Mouse (Mus musculus) midbrain, embryonic 11.5 days (tissue): ENCODE results near the gene Plcxd1. TPM values are rescaled to one million over a fixed set of nuclear protein-coding genes. Genes with fewer than 3 reads are reported as not detected.
A peak's percentile ranks its signal among the peaks of the same experiment; 100 is the strongest.
"Not testable (repeated sequence)": the region's sequence is repeated elsewhere in the genome, so short reads cannot be mapped to it uniquely, and the experiment has no call there.

Experiments used
- ATAC-seq: fragments of 200-750 bp; cut with Nextera tagmentation; 2 replicates; pipeline ENCODE4 v1.8.0; 2017; ENCODE audit warnings: moderate TSS enrichment, moderate library complexity; ENCODE audit not compliant: low FRiP score
- DNase-seq: peaks from one replicate; pipeline ENCODE4 v3.0.0; 2015; ENCODE audit warnings: low spot score; ENCODE audit errors: missing footprints
- H3K27ac ChIP-seq: fragments of 300-500 bp; sonication (generic); 2 replicates; pipeline ENCODE4 v1.5.1; 2014; ENCODE audit warnings: low read depth, low read length
- H3K27me3 ChIP-seq: fragments of 300-500 bp; sonication (generic); 2 replicates; pipeline ENCODE4 v1.6.1; 2014; ENCODE audit warnings: mild to moderate bottlenecking, low read length, moderate library complexity, mixed read lengths; ENCODE audit not compliant: control insufficient read depth, insufficient read depth
- H3K36me3 ChIP-seq: fragments of 300-500 bp; sonication (generic); 2 replicates; pipeline ENCODE4 v1.6.1; 2014; ENCODE audit warnings: mild to moderate bottlenecking, low read length, moderate library complexity, mixed read lengths; ENCODE audit not compliant: control insufficient read depth, insufficient read depth
- H3K4me1 ChIP-seq: fragments of 300-500 bp; sonication (generic); 2 replicates; pipeline ENCODE4 v1.6.1; 2014; ENCODE audit warnings: low read length; ENCODE audit not compliant: control insufficient read depth, insufficient read depth
- H3K4me2 ChIP-seq: fragments of 300-500 bp; sonication (generic); 2 replicates; pipeline ENCODE4 v1.6.1; 2014; ENCODE audit warnings: mild to moderate bottlenecking, moderate library complexity
- H3K4me3 ChIP-seq: fragments of 300-500 bp; sonication (generic); 2 replicates; pipeline ENCODE4 v1.5.1; 2014; ENCODE audit warnings: low read depth, low read length
- H3K9ac ChIP-seq: fragments of 300-500 bp; sonication (generic); 2 replicates; pipeline ENCODE4 v1.6.1; 2014; ENCODE audit warnings: low read length
- H3K9me3 ChIP-seq: fragments of 300-500 bp; sonication (generic); 2 replicates; pipeline ENCODE4 v1.6.1; 2016; ENCODE audit warnings: low read length; ENCODE audit not compliant: control insufficient read depth
- WGBS: fragments of 180-500 bp; shearing (Covaris S2); extraction: QIAGEN DNeasy Blood & Tissue Kit; methylation state at CpG from one replicate; pipeline ENCODE4 v1.1.7; 2014; 5-methylcytosine and 5-hydroxymethylcytosine counted together
- polyA plus RNA-seq: library from polyadenylated mRNA; unstranded; fragments of >200 nt; fragmentation: Nextera tagmentation; extraction: Ambion mirVana; gene quantifications from 2 replicates; pipeline ENCODE4 v1.2.1, GENCODE M21; 2014

The Plcxd1 gene
- polyA plus RNA-seq, 1 experiment from 2014 or later, result 0.41 TPM

GRCm38 (mm10) chr5:110106140-110106871, 6.5 kb downstream of the Plcxd1 start:
- H3K27me3 ChIP-seq, result peaks cover under 1% of the 10 kb centered on the region; the same call in 1 of the 2 replicates
- peaks cover 26% of the 10 kb centered on the region; the same call in 1 of the 2 replicates for H3K36me3 ChIP-seq
- H3K9ac ChIP-seq, result peak overlapping the region; percentile 67; the same call in 1 of the 2 replicates
- peak overlapping the region; percentile 84 for H3K4me2 ChIP-seq
- ATAC-seq (no peak), DNase-seq (no peak)
- no peak overlapping the region for H3K27ac ChIP-seq
- H3K9me3 ChIP-seq, result no peaks in the 10 kb centered on the region
- H3K4me3 ChIP-seq, result peak overlapping the region; percentile 64
- peaks cover 16% of the 10 kb centered on the region for H3K4me1 ChIP-seq
- 95% methylated on average over 26 of the region's 26 CpGs for WGBS

DNA sequence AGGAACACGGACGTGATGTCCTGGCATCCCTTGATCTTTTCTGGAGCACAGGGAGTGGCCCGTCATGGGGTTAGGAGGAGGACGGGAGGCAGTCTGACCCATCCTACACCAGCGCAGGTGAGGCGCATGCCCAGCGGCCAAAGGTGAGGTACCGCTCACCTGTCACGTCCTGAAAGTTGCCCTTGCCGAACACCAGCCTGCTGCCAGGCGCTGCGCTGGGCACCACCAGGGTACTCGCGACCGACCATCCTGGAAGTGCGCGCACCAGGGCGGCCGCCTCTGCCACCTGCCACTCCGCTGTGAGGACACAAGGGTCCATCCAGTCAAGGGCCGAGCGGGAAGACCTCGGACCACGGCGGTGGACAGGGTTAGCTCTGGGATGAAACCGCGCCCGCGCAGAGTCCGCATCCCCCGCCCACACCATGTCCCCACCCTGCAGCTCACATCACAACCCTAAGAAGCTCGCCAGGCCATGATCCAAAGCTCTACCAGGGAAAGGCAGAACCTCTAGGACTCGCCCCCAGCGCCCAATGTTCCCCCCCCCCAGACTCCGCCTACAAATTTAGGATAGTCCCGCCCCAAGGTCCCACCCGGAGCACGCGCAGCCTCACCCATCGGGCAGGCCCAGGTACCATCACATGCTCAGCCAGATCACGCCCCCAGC, 7.3 kb downstream of the Plcxd1 start:
- Histone ChIP-seq H3K4me3 (peak overlapping the region; percentile 64), H3K4me1 (peaks cover 8% of the 10 kb centered on the region), H3K4me2 (peak overlapping the region; percentile 84), H3K27ac (peak overlapping the region; percentile 86; the same call in 1 of the 2 replicates), H3K27me3 (no peaks in the 10 kb centered on the region), H3K9me3 (no peaks in the 10 kb centered on the region), H3K36me3 (peaks cover 26% of the 10 kb centered on the region; the same call in 1 of the 2 replicates), H3K9ac (peak overlapping the region; percentile 67)
- 14% methylated on average over 41 of the region's 41 CpGs for WGBS
- no peak for DNase-seq
- peak; percentile 22 for ATAC-seq

DNA sequence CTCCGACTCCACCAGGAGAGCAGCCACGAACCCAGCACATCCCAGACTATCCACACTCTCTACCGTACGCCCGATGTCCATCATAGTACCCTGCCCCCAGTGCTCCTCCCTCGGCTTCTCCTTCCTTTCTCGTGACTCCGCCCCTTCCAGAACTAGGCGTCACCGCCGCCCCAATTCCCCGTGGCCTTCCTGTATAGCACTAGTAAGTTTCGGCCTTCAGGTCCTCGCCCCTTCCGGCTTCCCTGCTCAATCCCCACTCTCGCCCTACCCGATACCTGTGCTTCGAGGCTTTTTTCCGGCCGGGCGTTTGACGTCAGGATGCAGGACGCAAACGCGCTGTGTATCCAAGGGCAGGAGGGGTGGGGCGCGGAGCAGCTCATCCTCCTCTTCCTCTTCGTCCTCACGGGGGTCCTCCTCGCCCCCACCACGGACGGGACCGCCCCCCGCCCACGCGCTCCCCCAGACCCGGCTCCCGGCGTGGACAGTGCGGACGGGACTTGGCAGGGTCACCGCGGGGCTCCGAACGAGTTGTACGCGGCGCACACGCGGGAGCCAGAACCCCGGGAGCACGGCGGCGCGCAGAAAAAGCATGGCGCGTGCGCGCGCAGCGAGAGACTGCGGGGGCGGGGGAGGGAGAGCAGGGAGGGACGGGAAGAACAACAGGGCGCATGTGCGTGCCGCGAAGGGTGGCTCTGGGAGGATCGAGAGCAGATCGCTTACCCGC, 8.0 kb downstream of the Plcxd1 start, which contains the start of gene Gtpbp6:
Gene Gtpbp6, minus strand, starts transcription at position 617 of the 724 bp plus-strand sequence.
- H3K27ac ChIP-seq, result peak within 1 kb of the TSS; percentile 86
- H3K36me3 ChIP-seq, result peaks cover 25% of the 10 kb centered on the region; the same call in 1 of the 2 replicates
- no peaks in the 10 kb centered on the region for H3K27me3 ChIP-seq
- peak within 1 kb of the TSS; percentile 67 for H3K9ac ChIP-seq
- WGBS, result under 1% methylated on average over 69 of the region's 71 CpGs
- ATAC-seq (peak; percentile 86), DNase-seq (peak; percentile 99)
- H3K4me1 ChIP-seq, result peaks cover 7% of the 10 kb centered on the region; the same call in 1 of the 2 replicates
- peak within 1 kb of the TSS; percentile 84 for H3K4me2 ChIP-seq
- H3K9me3 ChIP-seq, result no peaks in the 10 kb centered on the region
- H3K4me3 ChIP-seq, result peak within 1 kb of the TSS; percentile 64

- Histone ChIP-seq H3K36me3 (peaks cover 20% of the 10 kb centered on the region; the same call in 1 of the 2 replicates), H3K4me2 (peak overlapping the region; percentile 84; the same call in 1 of the 2 replicates), H3K27me3 (no peaks in the 10 kb centered on the region), H3K9me3 (no peaks in the 10 kb centered on the region), H3K27ac (no peak overlapping the region; the same call in 1 of the 2 replicates), H3K4me1 (peaks cover 7% of the 10 kb centered on the region; the same call in 1 of the 2 replicates), H3K9ac (no peak overlapping the region; the same call in 1 of the 2 replicates), H3K4me3 (peak overlapping the region; percentile 64)
- ATAC-seq, result no peak
- WGBS, result 0% methylated on average over 7 of the region's 7 CpGs
- DNase-seq, result no peak
Measured at GRCm38 (mm10) chr5:110108305-110108628, 8.5 kb downstream of the Plcxd1 start.

DNA sequence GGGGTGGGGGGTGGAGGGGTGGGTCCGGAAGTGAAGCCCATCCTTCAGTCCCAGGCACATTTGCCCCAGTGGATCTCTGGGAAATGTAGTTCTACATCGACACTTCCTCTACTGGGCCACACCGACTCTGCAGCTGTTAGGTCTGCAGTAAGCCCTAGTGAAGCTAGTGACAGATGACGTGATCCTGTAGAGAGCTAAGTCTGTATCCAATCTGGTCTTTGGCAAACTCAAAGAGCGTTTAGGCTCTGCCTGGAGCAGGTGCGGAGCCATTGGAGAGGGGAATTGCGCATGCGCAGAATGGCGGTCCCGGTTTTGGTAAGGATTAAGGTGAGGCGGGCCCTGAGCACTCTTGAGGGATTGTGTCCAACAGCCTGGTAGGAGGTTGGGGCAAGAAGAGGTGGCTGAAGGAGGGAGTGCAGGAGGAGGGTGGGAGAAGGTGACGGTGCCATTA, 10.2 kb downstream of the Plcxd1 start, which contains the start of gene Zfp605:
Gene Zfp605, plus strand, starts transcription at position 102 of the 451 bp plus-strand sequence.
- DNase-seq (peak; percentile 99), ATAC-seq (peak; percentile 67)
- H3K4me2 ChIP-seq, result peak within 1 kb of the TSS; percentile 69
- H3K27me3 ChIP-seq, result no peaks in the 10 kb centered on the region
- 0% methylated on average over 12 of the region's 12 CpGs for WGBS
- peak within 1 kb of the TSS; percentile 61 for H3K4me3 ChIP-seq
- no peaks in the 10 kb centered on the region for H3K9me3 ChIP-seq
- H3K4me1 ChIP-seq, result peaks cover 7% of the 10 kb centered on the region; the same call in 1 of the 2 replicates
- H3K9ac ChIP-seq, result peak within 1 kb of the TSS; percentile 71
- H3K27ac ChIP-seq, result peak within 1 kb of the TSS; percentile 80
- H3K36me3 ChIP-seq, result peaks cover 4% of the 10 kb centered on the region; the same call in 1 of the 2 replicates

DNA sequence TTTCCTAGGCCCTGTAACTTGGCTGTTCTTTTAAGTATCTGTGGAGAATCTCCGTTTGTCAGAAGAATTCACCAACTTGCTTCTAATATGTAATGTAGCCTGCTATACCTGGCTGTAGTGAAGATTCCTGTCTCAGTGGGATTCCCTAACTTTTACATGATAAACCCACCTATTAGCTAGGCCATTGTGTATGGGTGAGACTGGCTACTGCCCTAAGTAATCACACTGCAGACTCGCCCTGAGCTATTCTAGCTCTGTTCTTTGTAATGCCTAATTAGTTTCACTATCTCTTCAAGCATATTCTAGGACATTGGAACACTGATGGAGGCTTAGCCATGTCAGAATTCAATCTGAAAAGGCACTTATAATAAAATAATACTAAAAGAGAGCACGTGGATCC, 22.6 kb downstream of the Plcxd1 start:
- H3K4me1 ChIP-seq, H3K27me3 ChIP-seq, DNase-seq, H3K36me3 ChIP-seq, H3K4me3 ChIP-seq, H3K27ac ChIP-seq, ATAC-seq, H3K4me2 ChIP-seq, H3K9me3 ChIP-seq, H3K9ac ChIP-seq: not testable (repeated sequence)
- WGBS, result 85% methylated on average over 3 of the region's 3 CpGs

DNA sequence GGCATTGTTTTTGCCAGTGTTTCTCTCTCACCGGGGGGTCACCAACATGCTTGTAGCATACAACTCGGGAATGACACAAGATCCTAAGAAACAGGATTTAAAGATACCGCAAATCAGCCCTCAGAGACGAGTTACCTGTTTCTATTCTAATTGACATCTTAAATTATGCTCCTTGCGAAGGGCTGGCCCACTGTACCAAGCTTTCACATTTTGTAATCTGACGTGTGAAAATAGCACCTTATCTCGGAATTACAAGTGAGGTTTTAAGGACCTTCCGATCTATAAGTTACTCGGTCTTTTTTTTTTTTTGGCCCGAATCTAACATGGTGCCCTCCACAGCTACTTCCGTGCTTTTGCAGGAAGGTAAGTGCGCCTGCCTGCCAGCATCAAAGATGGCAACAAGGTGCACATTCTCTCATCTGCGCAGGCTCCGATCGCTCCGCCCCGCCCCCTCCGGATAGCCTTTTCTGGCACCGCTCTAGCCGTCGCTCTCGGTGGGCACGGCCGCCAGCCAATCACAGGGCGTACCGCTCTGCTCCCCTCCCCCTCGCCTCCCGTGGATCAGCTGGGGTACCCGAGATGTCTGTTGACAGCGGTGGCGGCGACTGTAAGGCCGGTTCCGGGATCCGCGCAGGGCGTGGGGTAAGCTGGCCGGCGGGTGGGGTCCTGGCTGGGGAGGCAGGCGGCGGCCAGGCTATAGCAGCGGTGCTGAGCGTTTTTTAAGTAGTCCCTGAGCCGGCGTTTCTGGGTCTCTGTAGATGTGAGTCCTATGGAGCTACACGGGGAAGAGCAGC, 35.7 kb downstream of the Plcxd1 start, which contains the start of gene Chfr:
Gene Chfr, plus strand, starts transcription at position 550 of the 794 bp plus-strand sequence.
- Histone ChIP-seq H3K4me3 (peak within 1 kb of the TSS; percentile 77), H3K9me3 (no peaks in the 10 kb centered on the region), H3K4me1 (0 out of 2 replicates have a peak, but pooled peaks cover 3% of the 10 kb centered on the region), H3K27me3 (no peaks in the 10 kb centered on the region), H3K9ac (peak within 1 kb of the TSS; percentile 78), H3K27ac (peak within 1 kb of the TSS; percentile 25; the same call in 1 of the 2 replicates), H3K4me2 (peak within 1 kb of the TSS; percentile 77), H3K36me3 (no peaks in the 10 kb centered on the region)
- 4% methylated on average over 44 of the region's 46 CpGs for WGBS
- DNase-seq (peak; percentile 100), ATAC-seq (peak; percentile 100)

DNA sequence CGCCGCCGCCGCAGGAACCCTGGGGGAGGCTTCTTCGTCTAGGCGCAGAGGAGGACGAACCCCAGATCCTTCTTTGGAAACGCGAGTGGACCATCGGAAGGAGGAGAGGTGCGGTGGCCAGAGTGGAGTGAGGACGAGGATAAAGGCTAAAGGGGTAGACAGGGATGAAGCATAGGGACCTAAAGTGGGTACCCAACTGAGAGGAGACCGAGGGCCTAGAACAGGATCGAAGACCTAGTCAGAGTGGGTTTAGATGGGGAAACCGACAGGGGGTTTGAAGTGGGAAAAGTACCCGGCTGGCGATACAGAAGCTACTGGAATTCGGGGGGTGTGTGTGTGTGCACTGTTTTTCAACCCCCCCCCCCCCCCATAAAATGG, 36.3 kb downstream of the Plcxd1 start:
- Histone ChIP-seq H3K27ac (peak overlapping the region; percentile 25; the same call in 1 of the 2 replicates), H3K27me3 (no peaks in the 10 kb centered on the region), H3K36me3 (no peaks in the 10 kb centered on the region), H3K9me3 (no peaks in the 10 kb centered on the region), H3K9ac (peak overlapping the region; percentile 78), H3K4me2 (peak overlapping the region; percentile 77), H3K4me1 (0 out of 2 replicates have a peak, but pooled peaks cover 3% of the 10 kb centered on the region), H3K4me3 (peak overlapping the region; percentile 77)
- ATAC-seq (peak; percentile 53), DNase-seq (no peak)
- 7% methylated on average over 18 of the region's 18 CpGs for WGBS
